Mouse (Mus musculus) thymus, adult 2 months (tissue): ENCODE results near the gene Kcnk1.

ENCODE experiments used
- CTCF ChIP-seq: fragments of 200-500 bp; IDR thresholded peaks from 2 replicates; pipeline ENCODE4 v1.5.1; 2012; ENCODE audit warnings: mild to moderate bottlenecking, control low read depth, low read length, moderate library complexity, borderline replicate concordance; ENCODE audit not compliant: control insufficient read depth, poor library complexity, insufficient read depth; ENCODE audit errors: extremely low read depth
- POLR2A ChIP-seq: fragments of 200-500 bp; IDR thresholded peaks from 2 replicates; pipeline ENCODE4 v1.6.1; 2012; ENCODE audit warnings: mild to moderate bottlenecking, low read length, control low read depth, moderate library complexity; ENCODE audit not compliant: control insufficient read depth, poor library complexity, insufficient read depth; ENCODE audit errors: extremely low read depth

- TF ChIP-seq POLR2A, result no peak
- TF ChIP-seq CTCF, result no peak
Observed at GRCm38 (mm10) chr8:125957226-125957993, 37.6 kb upstream of the Kcnk1 start.
